Mouse (Mus musculus): ENCODE results near the gene Clhc1. TPM values are rescaled to one million over a fixed set of nuclear protein-coding genes. Genes with fewer than 3 reads are reported as not detected.

Gene Clhc1
- total RNA-seq, 2 experiments from 2014 or later = 0.15 to 0.95 TPM

- DNase-seq (ENCODE audit: low spot score in 2 of 2) = no peak
- intact Hi-C loops (cut with DNase I) = loop anchor here (5.0 kb wide), 1 partner anchor 163 kb away; no protein-coding TSS in a partner anchor
These were observed 1.7 kb downstream of the Clhc1 start for GRCm38 (mm10) chr11:29549425-29549778.

GRCm38 (mm10) chr11:29560452-29560851 lies 12.7 kb downstream of the Clhc1 start:
- intact Hi-C loops (cut with DNase I) = no loop called here
- DNase-seq (ENCODE audit: low spot score in 2 of 2) = no peak

- no peak for DNase-seq (ENCODE audit: low spot score in 2 of 2)
- intact Hi-C loops (cut with DNase I) = no loop called here
These were observed 13.2 kb downstream of the Clhc1 start for GRCm38 (mm10) chr11:29560990-29561389.

GRCm38 (mm10) chr11:29563406-29563805 lies 15.7 kb downstream of the Clhc1 start:
- no peak for DNase-seq (ENCODE audit: low spot score in 2 of 2)
- intact Hi-C loops (cut with DNase I) = no loop called here

- intact Hi-C loops (cut with DNase I) = no loop called here
- no peak for DNase-seq (ENCODE audit: low spot score in 2 of 2)
These were observed 23.8 kb downstream of the Clhc1 start for GRCm38 (mm10) chr11:29571536-29571935.

GRCm38 (mm10) chr11:29572656-29573055 lies 24.9 kb downstream of the Clhc1 start:
- intact Hi-C loops (cut with DNase I) = no loop called here
- DNase-seq (ENCODE audit: low spot score in 2 of 2) = no peak

GRCm38 (mm10) chr11:29579610-29580009 lies 31.9 kb downstream of the Clhc1 start:
- intact Hi-C loops (cut with DNase I) = no loop called here
- DNase-seq (ENCODE audit: low spot score in 2 of 2) = no peak

- intact Hi-C loops (cut with DNase I) = no loop called here
- no peak for DNase-seq (ENCODE audit: low spot score in 2 of 2)
These were observed 47.5 kb downstream of the Clhc1 start for GRCm38 (mm10) chr11:29595217-29595616.

GRCm38 (mm10) chr11:29597159-29597558 lies 49.4 kb downstream of the Clhc1 start:
- intact Hi-C loops (cut with DNase I) = no loop called here
- no peak for DNase-seq (ENCODE audit: low spot score in 2 of 2)

GRCm38 (mm10) chr11:29599000-29599399 lies 51.2 kb downstream of the Clhc1 start:
- DNase-seq (ENCODE audit: low spot score in 2 of 2) = no peak
- intact Hi-C loops (cut with DNase I) = no loop called here

- intact Hi-C loops (cut with DNase I) = no loop called here
- DNase-seq (ENCODE audit: low spot score in 2 of 2) = no peak
These were observed 55.8 kb downstream of the Clhc1 start for GRCm38 (mm10) chr11:29603581-29603980.

GRCm38 (mm10) chr11:29607465-29607990 lies 59.8 kb downstream of the Clhc1 start:
- no peak for DNase-seq (ENCODE audit: low spot score in 2 of 2)
- intact Hi-C loops (cut with DNase I) = no loop called here

- no peak for DNase-seq (ENCODE audit: low spot score in 2 of 2)
- intact Hi-C loops (cut with DNase I) = no loop called here
These were observed 62.2 kb downstream of the Clhc1 start for GRCm38 (mm10) chr11:29609756-29610468.

- intact Hi-C loops (cut with DNase I) = no loop called here
These were observed 64.3 kb downstream of the Clhc1 start for GRCm38 (mm10) chr11:29612007-29612406.

GRCm38 (mm10) chr11:29613185-29613735 lies 65.5 kb downstream of the Clhc1 start:
- intact Hi-C loops (cut with DNase I) = no loop called here
- no peak for DNase-seq (ENCODE audit: low spot score in 2 of 2)

More at GRCm38 (mm10) chr11:29612007-29612406, 64.3 kb downstream of the Clhc1 start:
- DNase-seq (ENCODE audit: low spot score in 2 of 2) = no peak

GRCm38 (mm10) chr11:29614217-29614924 lies 66.6 kb downstream of the Clhc1 start:
- DNase-seq (ENCODE audit: low spot score in 2 of 2) = no peak
- intact Hi-C loops (cut with DNase I) = no loop called here

GRCm38 (mm10) chr11:29622030-29622790 lies 74.5 kb downstream of the Clhc1 start:
- DNase-seq (ENCODE audit: low spot score in 2 of 2) = peak; percentile 7 to 12

GRCm38 (mm10) chr11:29623327-29623726 lies 75.6 kb downstream of the Clhc1 start:
- no peak for DNase-seq (ENCODE audit: low spot score in 2 of 2)

More at GRCm38 (mm10) chr11:29622030-29622790, 74.5 kb downstream of the Clhc1 start:
- intact Hi-C loops (cut with DNase I) = no loop called here

GRCm38 (mm10) chr11:29626541-29626940 lies 78.8 kb downstream of the Clhc1 start:
- intact Hi-C loops (cut with DNase I) = no loop called here
- DNase-seq (ENCODE audit: low spot score in 2 of 2) = no peak

More at GRCm38 (mm10) chr11:29623327-29623726, 75.6 kb downstream of the Clhc1 start:
- intact Hi-C loops (cut with DNase I) = no loop called here

GRCm38 (mm10) chr11:29627706-29628105 lies 80.0 kb downstream of the Clhc1 start:
- DNase-seq (ENCODE audit: low spot score in 2 of 2) = no peak
- intact Hi-C loops (cut with DNase I) = no loop called here

Measured in left cerebral cortex, postnatal 36 days (tissue).